Mouse (Mus musculus): ENCODE results near the gene Tnfrsf13b. TPM values are rescaled to one million over a fixed set of nuclear protein-coding genes. Genes with fewer than 3 reads are reported as not detected.
A peak's percentile ranks its signal among the peaks of the same experiment; 100 is the strongest.

The Tnfrsf13b gene
- 0.37 and 0.59 TPM in 2 replicates for polyA plus RNA-seq (2016; fragmentation: Nextera tagmentation; extraction: Ambion mirVana)

- Histone ChIP-seq H3K9ac (no peak within 1 kb of the TSS), H3K4me1 (no peaks in the 10 kb centered on the region), H3K4me2 (no peak within 1 kb of the TSS), H3K27ac (no peak within 1 kb of the TSS), H3K27me3 (no peaks in the 10 kb centered on the region), H3K9me3 (no peaks in the 10 kb centered on the region), H3K4me3 (replicated peaks) (no peak within 1 kb of the TSS), H3K36me3 (replicated peaks) (no peaks in the 10 kb centered on the region)
- no peak for ATAC-seq (ENCODE audit: low FRiP score)
- WGBS = 86% methylated on average over 23 of the region's 23 CpGs
Observed at GRCm38 (mm10) chr11:61126606-61127355, at the start of gene Tnfrsf13b. TSS of gene Tnfrsf13b (plus strand) at chr11:61126755.

GRCm38 (mm10) chr11:61081624-61082023 is 44.9 kb upstream of the Tnfrsf13b start:
- H3K36me3 ChIP-seq (replicated peaks) = no peaks in the 10 kb centered on the region
- no peak overlapping the region for H3K4me2 ChIP-seq
- H3K9ac ChIP-seq = no peak overlapping the region
- H3K9me3 ChIP-seq = no peaks in the 10 kb centered on the region
- no peak for ATAC-seq (ENCODE audit: low FRiP score)
- H3K4me3 ChIP-seq (replicated peaks) = no peak overlapping the region
- WGBS = 83% methylated on average over 2 of the region's 2 CpGs
- H3K27ac ChIP-seq = no peak overlapping the region
- no peaks in the 10 kb centered on the region for H3K4me1 ChIP-seq
- H3K27me3 ChIP-seq = peaks cover 3% of the 10 kb centered on the region

GRCm38 (mm10) chr11:61090195-61090594 is 36.4 kb upstream of the Tnfrsf13b start:
- Histone ChIP-seq H3K27ac (no peak overlapping the region), H3K4me1 (peaks cover 10% of the 10 kb centered on the region), H3K36me3 (replicated peaks) (no peaks in the 10 kb centered on the region), H3K4me3 (replicated peaks) (no peak overlapping the region), H3K4me2 (no peak overlapping the region), H3K9me3 (0 out of 2 replicates have a peak, but pooled peaks cover 1% of the 10 kb centered on the region), H3K27me3 (no peaks in the 10 kb centered on the region), H3K9ac (no peak overlapping the region)
- ATAC-seq (ENCODE audit: low FRiP score) = no peak
- 72% methylated on average over 7 of the region's 7 CpGs for WGBS

GRCm38 (mm10) chr11:61091192-61091591 is 35.4 kb upstream of the Tnfrsf13b start:
- H3K9ac ChIP-seq = no peak overlapping the region
- H3K4me3 ChIP-seq (replicated peaks) = no peak overlapping the region
- peaks cover 10% of the 10 kb centered on the region for H3K4me1 ChIP-seq
- H3K9me3 ChIP-seq = 0 out of 2 replicates have a peak, but pooled peaks cover 2% of the 10 kb centered on the region
- no peak for ATAC-seq (ENCODE audit: low FRiP score)
- no peaks in the 10 kb centered on the region for H3K36me3 ChIP-seq (replicated peaks)
- H3K4me2 ChIP-seq = no peak overlapping the region
- H3K27me3 ChIP-seq = no peaks in the 10 kb centered on the region
- WGBS = 58% methylated on average over 3 of the region's 3 CpGs
- H3K27ac ChIP-seq = 0 out of 2 replicates have a peak overlapping the region, but pooled peaks have one; percentile 5

- H3K4me1 ChIP-seq = peaks cover 10% of the 10 kb centered on the region
- WGBS = 12% methylated on average over 7 of the region's 7 CpGs
- no peak for ATAC-seq (ENCODE audit: low FRiP score)
- no peak overlapping the region for H3K9ac ChIP-seq
- H3K4me2 ChIP-seq = no peak overlapping the region
- H3K9me3 ChIP-seq = 0 out of 2 replicates have a peak, but pooled peaks cover 2% of the 10 kb centered on the region
- H3K36me3 ChIP-seq (replicated peaks) = no peaks in the 10 kb centered on the region
- no peaks in the 10 kb centered on the region; the same call in 1 of the 2 replicates for H3K27me3 ChIP-seq
- H3K4me3 ChIP-seq (replicated peaks) = no peak overlapping the region
- H3K27ac ChIP-seq = no peak overlapping the region
Observed at GRCm38 (mm10) chr11:61091642-61092262, 34.8 kb upstream of the Tnfrsf13b start.

GRCm38 (mm10) chr11:61098046-61098445 is 28.5 kb upstream of the Tnfrsf13b start:
- 67% methylated on average over 1 of the region's 1 CpGs for WGBS
- Histone ChIP-seq H3K4me2 (no peak overlapping the region), H3K27me3 (no peaks in the 10 kb centered on the region; the same call in 1 of the 2 replicates), H3K27ac (no peak overlapping the region), H3K9ac (no peak overlapping the region), H3K36me3 (replicated peaks) (no peaks in the 10 kb centered on the region), H3K9me3 (0 out of 2 replicates have a peak, but pooled peaks cover 2% of the 10 kb centered on the region), H3K4me1 (peaks cover 3% of the 10 kb centered on the region; the same call in 1 of the 2 replicates), H3K4me3 (replicated peaks) (no peak overlapping the region)
- ATAC-seq (ENCODE audit: low FRiP score) = no peak

- no peak overlapping the region for H3K27ac ChIP-seq
- H3K9me3 ChIP-seq = no peaks in the 10 kb centered on the region
- no peaks in the 10 kb centered on the region for H3K36me3 ChIP-seq (replicated peaks)
- 0 out of 2 replicates have a peak, but pooled peaks cover 6% of the 10 kb centered on the region for H3K27me3 ChIP-seq
- WGBS = 60% methylated on average over 13 of the region's 13 CpGs
- H3K4me1 ChIP-seq = peaks cover 10% of the 10 kb centered on the region; the same call in 1 of the 2 replicates
- no peak overlapping the region for H3K4me2 ChIP-seq
- ATAC-seq (ENCODE audit: low FRiP score) = no peak
- no peak overlapping the region for H3K4me3 ChIP-seq (replicated peaks)
- no peak overlapping the region for H3K9ac ChIP-seq
Observed at GRCm38 (mm10) chr11:61102397-61103339, 23.9 kb upstream of the Tnfrsf13b start.

- 0 out of 2 replicates have a peak, but pooled peaks cover 6% of the 10 kb centered on the region for H3K27me3 ChIP-seq
- no peak overlapping the region for H3K9ac ChIP-seq
- WGBS = 19% methylated on average over 20 of the region's 20 CpGs
- no peak overlapping the region for H3K27ac ChIP-seq
- no peaks in the 10 kb centered on the region for H3K36me3 ChIP-seq (replicated peaks)
- ATAC-seq (ENCODE audit: low FRiP score) = peak; percentile 81
- H3K4me3 ChIP-seq (replicated peaks) = no peak overlapping the region
- peak overlapping the region; percentile 7; the same call in 1 of the 2 replicates for H3K4me2 ChIP-seq
- no peaks in the 10 kb centered on the region for H3K9me3 ChIP-seq
- peaks cover 10% of the 10 kb centered on the region; the same call in 1 of the 2 replicates for H3K4me1 ChIP-seq
Observed at GRCm38 (mm10) chr11:61104241-61104901, 22.2 kb upstream of the Tnfrsf13b start.

GRCm38 (mm10) chr11:61108911-61109361 is 17.6 kb upstream of the Tnfrsf13b start:
- H3K4me2 ChIP-seq = no peak overlapping the region
- WGBS = 89% methylated on average over 12 of the region's 12 CpGs
- H3K36me3 ChIP-seq (replicated peaks) = no peaks in the 10 kb centered on the region
- H3K4me1 ChIP-seq = peaks cover 5% of the 10 kb centered on the region; the same call in 1 of the 2 replicates
- H3K27ac ChIP-seq = no peak overlapping the region
- H3K27me3 ChIP-seq = 0 out of 2 replicates have a peak, but pooled peaks cover 6% of the 10 kb centered on the region
- no peak overlapping the region for H3K4me3 ChIP-seq (replicated peaks)
- H3K9ac ChIP-seq = no peak overlapping the region
- no peaks in the 10 kb centered on the region for H3K9me3 ChIP-seq
- no peak for ATAC-seq (ENCODE audit: low FRiP score)

GRCm38 (mm10) chr11:61109707-61110106 is 16.8 kb upstream of the Tnfrsf13b start:
- Histone ChIP-seq H3K4me3 (replicated peaks) (no peak overlapping the region), H3K9me3 (no peaks in the 10 kb centered on the region), H3K27me3 (0 out of 2 replicates have a peak, but pooled peaks cover 4% of the 10 kb centered on the region), H3K27ac (no peak overlapping the region), H3K36me3 (replicated peaks) (no peaks in the 10 kb centered on the region), H3K9ac (no peak overlapping the region), H3K4me2 (no peak overlapping the region), H3K4me1 (peaks cover 2% of the 10 kb centered on the region; the same call in 1 of the 2 replicates)
- ATAC-seq (ENCODE audit: low FRiP score) = no peak
- WGBS = 93% methylated on average over 6 of the region's 6 CpGs

- 83% methylated on average over 10 of the region's 10 CpGs for WGBS
- Histone ChIP-seq H3K36me3 (replicated peaks) (no peaks in the 10 kb centered on the region), H3K9ac (no peak overlapping the region), H3K4me2 (no peak overlapping the region), H3K27ac (no peak overlapping the region), H3K9me3 (no peaks in the 10 kb centered on the region), H3K27me3 (0 out of 2 replicates have a peak, but pooled peaks cover under 1% of the 10 kb centered on the region), H3K4me1 (no peaks in the 10 kb centered on the region; the same call in 1 of the 2 replicates), H3K4me3 (replicated peaks) (no peak overlapping the region)
- ATAC-seq (ENCODE audit: low FRiP score) = no peak
Observed at GRCm38 (mm10) chr11:61110113-61110512, 16.4 kb upstream of the Tnfrsf13b start.
